Mouse (Mus musculus): ENCODE measurements around the gene Igfbp7.

GRCm38 (mm10) chr5:77367682-77368081 lies 40.2 kb downstream of the Igfbp7 start:
- TF ChIP-seq CTCF (IDR thresholded peaks at IDR 0.05; ENCODE audit: low read depth, low read length) (no peak), EP300 (IDR thresholded peaks at IDR 0.05; ENCODE audit: insufficient read depth, low read depth, low read length) (no peak), POLR2A (IDR thresholded peaks at IDR 0.05; ENCODE audit: insufficient read depth, low read length) (no peak)

Measured in ES-Bruce4 (cell line).